Comparison of ENCODE assay signal across 21 mouse cellular contexts in the genomic region with DNA sequence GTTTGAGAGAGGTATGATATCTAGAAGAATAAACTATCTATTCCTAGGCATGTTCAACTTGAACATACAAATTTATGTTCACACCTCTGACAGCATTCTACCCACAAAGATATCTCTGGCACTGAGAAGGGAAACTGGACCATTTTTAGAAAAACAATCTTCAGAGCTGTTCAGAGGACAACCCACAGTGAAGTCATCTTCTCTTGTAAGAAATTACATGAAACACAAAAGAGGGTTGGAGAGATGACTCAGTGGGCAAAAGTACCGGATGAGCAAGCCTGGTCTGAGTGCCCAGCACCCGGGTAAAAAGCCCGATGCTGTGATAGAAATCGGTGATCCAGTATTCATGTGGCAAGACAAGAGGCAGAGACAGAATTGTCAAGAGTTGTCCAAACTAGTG. TPM values are rescaled to one million over a fixed set of nuclear protein-coding genes. Genes with fewer than 3 reads are reported as not detected.
A peak's percentile ranks its signal among the peaks of the same experiment; 100 is the strongest.
DNase-seq lines count a peak whose midpoint lies in the region.
"Had no signal": no experiment of that assay in that cellular context is flagged by ENCODE, and none has a peak within 500 bp of the region (broad histone marks: within the 10 kb centered on the region; RNA-seq: fewer than 3 reads in every experiment).

No protein-coding gene starts in this region.

- intact Hi-C loops in left cerebral cortex, postnatal 14 days (cut with DNase I): no loop called here

- DNase-seq in right cerebral cortex, adult 18-20 months: peak; percentile 59
- no peak for DNase-seq in right cerebral cortex, postnatal 10 days (ENCODE audit: low spot score in 2 of 2)
- peak; percentile 18 for DNase-seq in Muller cell, postnatal 12 days (ENCODE audit: inconsistent ontology term)
- peak; percentile 33 to 67 for DNase-seq in frontal cortex, adult 2 months (ENCODE audit: extremely low spot score in 1 of 2, low spot score in 1 of 2)
- DNase-seq in left cerebral cortex, postnatal 14 days (ENCODE audit: low spot score in 2 of 2): peak; percentile 13 to 71
- no peak for DNase-seq in adipocyte (ENCODE audit: low spot score)
- no peak for DNase-seq in gastrocnemius, postnatal 10 days
- DNase-seq in cerebellum, adult 8-10 months: no peak
- DNase-seq: adrenal gland, adult 2 months; adrenal gland, postnatal 25 days; B cell, adult 2 months; cerebellum, adult 2 months; cerebellum, postnatal 25 days; forebrain, postnatal 0 days; gastrocnemius, postnatal 25 days had no signal

RNA-seq across cellular contexts. Expression of a gene that starts 43.1 kb away (rescaled TPM):
- 3.3 and 5.7 TPM in 2 replicates for polyA plus RNA-seq in frontal cortex, adult 2 months (2012; rRNA removed)
- total RNA-seq in left cerebral cortex, postnatal 14 days (2021): 1 to 10 TPM; 2.5 to 3.3 TPM
- total RNA-seq in gastrocnemius, postnatal 10 days (2021): under 1 TPM; 0.09 to 0.18 TPM
- total RNA-seq: gastrocnemius, postnatal 25 days; granulocyte monocyte progenitor cell, adult 5-6 weeks; heart, adult 8-10 months; heart, postnatal 25 days had no signal
- polyA plus RNA-seq: CD4-positive, CD25-positive, alpha-beta regulatory T cell, adult 4 months; G1E; heart, embryonic 12.5 days had no signal

Comparison
In these comparisons a context has a peak if more than half of its experiments do, and no peak if none do; other contexts are left out.
1. DNase-seq: peak in right cerebral cortex, adult 18-20 months (single experiment), Muller cell, postnatal 12 days (single experiment), frontal cortex, adult 2 months (2 of 2) and left cerebral cortex, postnatal 14 days (2 of 2); none in right cerebral cortex, postnatal 10 days (0 of 2), adipocyte (single experiment), gastrocnemius, postnatal 10 days (single experiment) and cerebellum, adult 8-10 months (single experiment).